Mouse (Mus musculus): ENCODE measurements at regions not wholly inside any gene's neighbourhood (a gene's known extent, or its start where the extent isn't known, plus 50 kb on each side); places are given as distances from the start of the nearest gene placed in this dataset.

DNA sequence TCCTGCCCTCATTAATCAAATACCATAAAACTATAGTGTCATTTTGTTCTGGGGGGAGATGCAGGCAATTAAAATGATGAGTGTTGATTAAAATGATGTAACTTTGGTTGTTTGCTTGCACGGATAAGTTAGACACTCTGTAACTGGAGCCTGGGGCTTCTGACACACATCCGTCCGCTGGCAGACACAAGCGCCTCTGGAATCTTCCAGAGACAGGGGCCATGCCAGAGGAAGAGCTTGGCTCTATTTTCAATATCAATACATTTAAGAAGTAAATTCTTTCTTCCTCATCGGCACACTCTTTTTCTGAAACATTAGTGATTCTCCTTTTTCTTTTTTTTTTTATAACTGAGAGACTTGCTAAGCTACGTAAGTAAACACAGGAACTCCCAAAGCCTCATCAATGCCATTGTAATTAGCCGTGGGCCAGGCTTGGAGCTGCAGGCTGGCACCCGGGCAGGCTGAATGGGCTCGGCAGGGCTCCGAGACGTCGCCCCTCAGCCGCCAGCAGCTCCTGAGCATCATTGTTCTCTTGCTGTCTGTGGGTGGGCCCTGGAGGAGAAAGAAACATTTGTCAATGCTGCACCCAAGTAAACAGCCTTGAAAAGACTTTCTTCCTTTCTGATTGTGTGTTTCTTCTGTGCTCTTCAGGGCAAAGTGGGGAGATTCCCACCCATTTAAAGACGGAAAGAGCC is 151.4 kb upstream of the A230072I06Rik start:
- Histone ChIP-seq H3K4me2 (no peak overlapping the region), H3K36me3 (no peaks in the 10 kb centered on the region), H3K27me3 (peaks cover 31% of the 10 kb centered on the region), H3K9me3 (replicated peaks) (no peaks in the 10 kb centered on the region), H3K27ac (no peak overlapping the region), H3K4me1 (no peaks in the 10 kb centered on the region), H3K4me3 (replicated peaks) (no peak overlapping the region), H3K9ac (no peak overlapping the region)
- 30% methylated on average over 14 of the region's 14 CpGs for WGBS
- ATAC-seq (replicated peaks; ENCODE audit: low FRiP score): no peak

DNA sequence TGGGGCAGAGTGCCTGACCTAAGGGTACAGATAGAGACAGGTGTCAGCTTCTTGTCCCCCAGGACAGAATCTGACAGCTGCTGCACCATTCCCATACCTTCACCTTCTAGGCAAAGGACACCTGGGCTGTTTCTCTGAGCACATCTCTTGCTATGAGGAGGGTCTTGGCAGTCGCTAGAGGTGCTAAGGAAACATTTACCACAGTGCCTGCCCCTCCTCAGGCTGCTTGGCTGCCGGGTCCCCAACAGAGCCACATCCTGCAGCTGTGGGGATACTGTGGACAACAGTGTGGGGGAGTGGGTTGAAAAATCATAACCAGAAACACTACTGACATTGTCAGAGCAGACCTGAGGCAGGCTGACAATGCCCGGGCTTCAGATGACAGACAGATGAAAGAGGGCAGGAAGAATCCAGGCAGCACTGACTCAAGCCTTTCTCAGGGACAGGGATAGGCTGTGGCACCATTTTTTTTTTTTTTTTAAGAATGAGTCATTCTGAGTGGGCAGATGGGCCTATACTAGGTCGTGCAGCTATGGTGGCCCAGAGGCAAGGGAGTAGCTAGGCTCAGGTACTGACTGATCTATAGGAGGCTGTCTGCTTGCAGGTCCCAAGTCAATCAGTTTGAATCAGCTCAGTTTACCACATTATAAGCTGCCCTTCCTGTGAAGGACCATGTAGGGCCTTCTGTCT is 150.7 kb upstream of the A230072I06Rik start:
- no peak for ATAC-seq (replicated peaks; ENCODE audit: low FRiP score)
- Histone ChIP-seq H3K9ac (no peak overlapping the region), H3K9me3 (replicated peaks) (no peaks in the 10 kb centered on the region), H3K4me1 (no peaks in the 10 kb centered on the region), H3K4me2 (no peak overlapping the region), H3K27ac (no peak overlapping the region), H3K27me3 (peaks cover 37% of the 10 kb centered on the region), H3K4me3 (replicated peaks) (no peak overlapping the region), H3K36me3 (no peaks in the 10 kb centered on the region)
- WGBS: 50% methylated on average over 4 of the region's 4 CpGs

DNA sequence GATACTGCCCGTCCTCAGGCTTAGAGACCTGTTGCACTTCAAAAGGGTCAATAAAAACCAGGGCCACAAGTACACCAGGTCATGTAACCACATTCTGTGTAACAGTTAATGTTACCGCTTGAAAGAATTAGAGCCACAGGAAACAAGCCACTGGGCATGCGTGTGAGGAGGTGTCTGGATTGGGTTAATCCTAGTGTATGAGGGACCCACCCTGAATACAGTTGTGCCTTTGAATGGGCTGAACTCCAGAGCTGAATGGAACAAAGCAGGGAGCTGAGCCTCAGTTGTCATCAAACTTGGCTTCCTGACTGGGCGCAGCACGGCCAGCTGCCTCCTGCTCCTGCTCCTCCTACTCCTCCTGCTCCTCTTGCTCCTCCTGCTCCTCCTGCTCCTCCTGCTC is 148.0 kb upstream of the A230072I06Rik start:
- Histone ChIP-seq H3K4me3 (replicated peaks) (no peak overlapping the region), H3K27me3 (peaks cover 54% of the 10 kb centered on the region), H3K4me2 (no peak overlapping the region), H3K36me3 (no peaks in the 10 kb centered on the region), H3K9me3 (replicated peaks) (no peaks in the 10 kb centered on the region), H3K4me1 (no peaks in the 10 kb centered on the region), H3K9ac (no peak overlapping the region), H3K27ac (no peak overlapping the region)
- WGBS: 42% methylated on average over 5 of the region's 5 CpGs
- ATAC-seq (replicated peaks; ENCODE audit: low FRiP score): no peak

DNA sequence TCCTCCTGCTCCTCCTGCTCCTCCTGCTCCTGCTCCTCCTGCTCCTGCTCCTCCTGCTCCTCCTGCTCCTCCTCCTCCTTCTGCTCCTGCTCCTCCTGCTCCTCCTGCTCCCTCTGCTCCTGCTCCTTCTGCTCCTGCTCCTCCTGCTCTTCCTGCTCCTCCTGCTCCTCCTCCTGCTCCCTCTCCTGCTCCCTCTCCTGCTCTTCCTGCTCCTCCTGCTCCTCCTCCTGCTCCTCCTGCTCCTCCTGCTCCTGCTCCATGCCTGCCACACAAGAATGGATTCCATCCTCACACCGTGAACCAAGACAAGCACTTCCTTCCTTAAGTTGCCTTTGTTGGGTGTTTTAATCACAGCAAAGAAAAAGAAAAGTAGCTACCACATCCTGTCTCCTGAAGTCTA is 144.4 kb upstream of the A230072I06Rik start:
- H3K27me3 ChIP-seq: peaks cover 44% of the 10 kb centered on the region
- 44% methylated on average over 1 of the region's 1 CpGs for WGBS
- no peak overlapping the region for H3K9ac ChIP-seq
- H3K27ac ChIP-seq: no peak overlapping the region
- H3K4me1 ChIP-seq: no peaks in the 10 kb centered on the region
- H3K4me3 ChIP-seq (replicated peaks): no peak overlapping the region
- H3K4me2 ChIP-seq: no peak overlapping the region
- no peak for ATAC-seq (replicated peaks; ENCODE audit: low FRiP score)
- H3K36me3 ChIP-seq: no peaks in the 10 kb centered on the region
- no peaks in the 10 kb centered on the region for H3K9me3 ChIP-seq (replicated peaks)

DNA sequence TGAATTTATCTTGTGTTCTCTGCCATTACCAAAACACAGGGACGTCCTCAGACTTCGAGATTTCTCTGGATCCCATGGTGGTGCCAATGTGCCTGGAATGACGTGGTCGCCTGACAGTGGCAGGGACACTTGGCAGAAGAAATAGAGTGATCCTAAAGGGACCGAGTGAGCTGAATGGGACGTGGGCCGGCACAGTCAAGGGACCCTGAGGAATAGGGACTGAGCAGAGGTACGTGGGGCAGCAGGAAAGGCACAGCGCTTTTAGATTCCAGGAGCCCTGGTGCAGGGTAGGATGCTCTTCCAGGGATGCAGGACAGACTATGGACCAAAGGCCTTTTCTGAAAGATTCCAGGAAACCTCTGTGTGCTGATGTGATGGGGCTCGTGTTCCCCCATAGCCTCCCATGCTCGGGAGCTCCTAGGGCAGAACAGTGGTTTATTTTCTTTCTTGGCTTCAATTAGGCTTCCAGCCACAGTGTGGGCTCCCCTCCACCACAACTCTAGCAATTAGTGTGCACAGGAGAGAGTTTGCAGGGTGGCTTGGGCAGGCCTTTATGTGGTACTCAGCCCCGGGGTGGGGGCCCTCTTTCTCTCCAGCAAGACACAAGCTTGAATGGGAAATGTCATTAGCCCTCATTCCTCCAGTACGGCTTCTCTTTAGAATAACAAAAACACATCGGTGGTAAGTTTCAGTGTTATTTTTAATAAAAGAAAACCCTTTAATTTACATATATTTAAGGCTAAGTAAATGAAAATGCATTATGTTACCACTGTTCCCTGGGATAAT is 143.0 kb upstream of the A230072I06Rik start:
- H3K4me3 ChIP-seq (replicated peaks): no peak overlapping the region
- 72% methylated on average over 14 of the region's 14 CpGs for WGBS
- no peak for ATAC-seq (replicated peaks; ENCODE audit: low FRiP score)

DNA sequence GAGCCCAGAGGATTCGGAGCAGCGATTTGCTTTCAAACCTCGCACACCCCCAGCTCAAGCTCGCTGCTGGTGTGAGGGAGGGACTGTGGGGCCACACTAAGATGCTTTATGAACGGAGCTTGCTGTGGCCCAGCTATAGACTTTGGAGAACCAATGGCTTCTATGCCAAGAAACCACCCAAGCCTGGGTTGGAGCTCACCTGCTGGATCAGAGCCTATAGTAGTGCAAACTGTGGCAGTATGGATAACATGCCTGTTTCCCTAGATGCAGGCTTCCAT is 142.5 kb upstream of the A230072I06Rik start:
- Histone ChIP-seq H3K9me3 (replicated peaks) (no peaks in the 10 kb centered on the region), H3K27ac (no peak overlapping the region), H3K27me3 (peaks cover 31% of the 10 kb centered on the region), H3K4me3 (replicated peaks) (no peak overlapping the region), H3K4me1 (0 out of 2 replicates have a peak, but pooled peaks cover 3% of the 10 kb centered on the region), H3K9ac (no peak overlapping the region), H3K36me3 (no peaks in the 10 kb centered on the region), H3K4me2 (no peak overlapping the region)
- no peak for ATAC-seq (replicated peaks; ENCODE audit: low FRiP score)
- 71% methylated on average over 5 of the region's 5 CpGs for WGBS

More for the DNA sequence above, 143.0 kb upstream of the A230072I06Rik start:
- H3K27me3 ChIP-seq: peaks cover 34% of the 10 kb centered on the region
- no peak overlapping the region for H3K27ac ChIP-seq
- H3K4me1 ChIP-seq: 0 out of 2 replicates have a peak, but pooled peaks cover 3% of the 10 kb centered on the region
- no peaks in the 10 kb centered on the region for H3K36me3 ChIP-seq
- H3K4me2 ChIP-seq: no peak overlapping the region
- H3K9ac ChIP-seq: no peak overlapping the region
- H3K9me3 ChIP-seq (replicated peaks): no peaks in the 10 kb centered on the region

DNA sequence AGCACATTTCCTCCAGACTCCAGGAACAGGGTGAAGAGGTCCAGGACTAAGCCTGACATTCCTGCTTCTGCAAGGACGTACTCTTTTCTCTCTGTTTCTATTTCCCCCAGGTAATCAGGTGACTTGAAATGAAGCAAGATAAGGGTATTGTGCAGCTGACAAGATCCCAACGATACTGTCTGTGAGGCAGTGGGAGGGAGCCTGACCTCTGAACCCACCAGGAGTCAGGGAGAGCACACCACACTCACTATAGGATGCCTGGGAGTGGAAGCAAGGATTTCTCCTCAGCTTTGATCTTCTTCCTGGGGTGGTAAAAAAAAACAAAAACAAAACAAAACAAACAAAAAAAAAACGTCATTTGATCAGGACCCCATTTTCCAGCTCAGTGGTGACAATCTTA is 141.1 kb upstream of the A230072I06Rik start:
- no peak overlapping the region for H3K4me3 ChIP-seq (replicated peaks)
- ATAC-seq (replicated peaks; ENCODE audit: low FRiP score): peak; percentile 62; the same call in 1 of the 2 replicates
- no peaks in the 10 kb centered on the region for H3K36me3 ChIP-seq
- no peaks in the 10 kb centered on the region for H3K9me3 ChIP-seq (replicated peaks)
- 0 out of 2 replicates have a peak, but pooled peaks cover 3% of the 10 kb centered on the region for H3K4me1 ChIP-seq
- peaks cover 21% of the 10 kb centered on the region for H3K27me3 ChIP-seq
- H3K27ac ChIP-seq: no peak overlapping the region
- no peak overlapping the region for H3K9ac ChIP-seq
- WGBS: 19% methylated on average over 3 of the region's 3 CpGs
- H3K4me2 ChIP-seq: no peak overlapping the region

DNA sequence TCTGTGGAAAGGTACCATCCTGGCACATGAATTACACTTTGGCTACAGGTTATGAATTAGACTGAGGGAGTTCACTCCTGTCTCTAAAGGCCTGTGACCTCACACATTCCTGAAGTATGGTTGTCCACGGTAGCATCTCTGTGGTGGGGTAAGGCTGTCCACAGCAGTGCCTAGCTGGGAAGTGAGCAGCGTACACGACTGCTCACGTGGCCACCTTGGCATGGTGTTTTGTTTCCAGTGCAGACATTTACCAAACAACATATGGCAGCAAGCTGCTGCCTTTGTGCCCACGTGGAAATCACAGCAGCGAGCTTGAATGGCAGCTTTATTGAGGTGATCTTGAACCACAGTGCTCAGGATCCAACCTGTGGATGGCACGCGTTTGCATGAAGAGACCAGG is 140.7 kb upstream of the A230072I06Rik start:
- Histone ChIP-seq H3K4me3 (replicated peaks) (no peak overlapping the region), H3K9ac (no peak overlapping the region), H3K9me3 (replicated peaks) (no peaks in the 10 kb centered on the region), H3K27ac (no peak overlapping the region), H3K4me1 (0 out of 2 replicates have a peak, but pooled peaks cover 3% of the 10 kb centered on the region), H3K4me2 (no peak overlapping the region), H3K27me3 (peaks cover 16% of the 10 kb centered on the region), H3K36me3 (no peaks in the 10 kb centered on the region)
- ATAC-seq (replicated peaks; ENCODE audit: low FRiP score): no peak
- WGBS: 49% methylated on average over 8 of the region's 8 CpGs

DNA sequence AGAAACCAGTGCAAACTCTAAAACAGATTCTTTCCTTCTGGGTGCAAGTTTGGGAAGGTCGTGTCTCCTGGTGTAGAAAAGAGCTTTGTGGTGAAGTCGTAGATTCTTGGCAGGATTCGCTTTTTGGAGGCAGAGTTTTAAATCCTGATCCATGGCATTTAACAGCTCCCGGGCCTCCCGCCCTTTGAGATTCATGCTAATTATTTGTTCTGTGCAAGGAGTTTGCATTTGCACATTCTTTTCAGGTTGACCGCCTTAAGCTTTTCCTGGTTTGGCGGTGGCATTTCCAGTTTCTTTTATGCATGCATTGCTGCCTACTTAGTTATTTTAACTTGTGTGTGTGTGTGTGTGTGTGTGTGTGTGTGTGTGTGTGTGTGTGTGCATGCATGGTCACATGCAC is 126.9 kb upstream of the A230072I06Rik start:
- 50% methylated on average over 7 of the region's 7 CpGs for WGBS
- no peaks in the 10 kb centered on the region for H3K9me3 ChIP-seq (replicated peaks)

DNA sequence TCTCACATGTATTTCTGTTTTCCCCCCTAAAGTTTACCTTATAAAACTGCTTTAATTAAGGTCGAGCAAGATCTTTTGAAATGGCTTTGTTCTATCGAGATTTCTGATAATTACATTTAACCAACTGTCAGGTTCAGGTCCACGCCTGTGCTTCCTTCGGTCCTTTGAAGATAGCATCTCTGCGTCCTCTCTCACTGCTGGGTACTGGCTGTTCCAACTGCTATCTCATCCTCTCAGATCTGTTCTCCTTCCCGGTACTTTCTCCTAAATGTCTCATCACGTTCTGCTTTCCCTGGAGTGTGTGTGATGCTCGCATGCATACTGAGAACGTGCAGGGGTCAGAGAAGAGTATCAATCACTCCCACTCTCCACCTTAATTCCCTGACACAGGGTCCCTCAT is 125.8 kb upstream of the A230072I06Rik start:
- no peak for ATAC-seq (replicated peaks; ENCODE audit: low FRiP score)
- H3K27me3 ChIP-seq: 0 out of 2 replicates have a peak, but pooled peaks cover 4% of the 10 kb centered on the region
- WGBS: 60% methylated on average over 9 of the region's 9 CpGs
- H3K4me1 ChIP-seq: peaks cover 9% of the 10 kb centered on the region
- H3K9me3 ChIP-seq (replicated peaks): no peaks in the 10 kb centered on the region
- no peak overlapping the region for H3K4me2 ChIP-seq
- no peak overlapping the region for H3K4me3 ChIP-seq (replicated peaks)
- no peaks in the 10 kb centered on the region for H3K36me3 ChIP-seq
- H3K9ac ChIP-seq: no peak overlapping the region
- H3K27ac ChIP-seq: no peak overlapping the region

More for the DNA sequence above, 126.9 kb upstream of the A230072I06Rik start:
- Histone ChIP-seq H3K4me3 (replicated peaks) (no peak overlapping the region), H3K4me2 (no peak overlapping the region), H3K4me1 (peaks cover 9% of the 10 kb centered on the region), H3K27me3 (0 out of 2 replicates have a peak, but pooled peaks cover 4% of the 10 kb centered on the region), H3K27ac (no peak overlapping the region), H3K36me3 (no peaks in the 10 kb centered on the region), H3K9ac (no peak overlapping the region)
- ATAC-seq (replicated peaks; ENCODE audit: low FRiP score): no peak

DNA sequence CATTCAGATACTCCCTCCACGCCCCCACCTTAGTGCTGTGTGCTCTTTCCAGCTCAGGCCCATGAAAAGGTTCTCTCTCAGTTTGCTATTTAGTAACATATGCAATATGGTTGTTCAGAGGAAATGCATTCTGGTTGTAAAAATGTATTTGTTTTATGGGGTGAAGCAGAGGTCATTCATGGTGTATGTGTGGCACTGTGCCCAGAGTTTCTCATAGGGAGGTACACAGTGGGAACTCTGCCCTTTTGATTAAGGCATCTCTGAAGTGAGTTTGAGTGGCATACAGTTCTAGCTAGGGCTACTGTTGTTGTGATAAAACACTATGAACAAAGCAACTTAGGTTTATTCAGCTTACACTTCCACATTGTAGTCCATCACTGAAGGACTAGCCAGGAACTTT is 121.7 kb upstream of the A230072I06Rik start:
- Histone ChIP-seq H3K4me2 (no peak overlapping the region), H3K9ac (no peak overlapping the region), H3K4me3 (replicated peaks) (no peak overlapping the region), H3K27ac (no peak overlapping the region), H3K4me1 (peaks cover 7% of the 10 kb centered on the region), H3K36me3 (no peaks in the 10 kb centered on the region), H3K9me3 (replicated peaks) (no peaks in the 10 kb centered on the region), H3K27me3 (peaks cover 10% of the 10 kb centered on the region)
- 88% methylated on average over 1 of the region's 1 CpGs for WGBS
- no peak for ATAC-seq (replicated peaks; ENCODE audit: low FRiP score)

DNA sequence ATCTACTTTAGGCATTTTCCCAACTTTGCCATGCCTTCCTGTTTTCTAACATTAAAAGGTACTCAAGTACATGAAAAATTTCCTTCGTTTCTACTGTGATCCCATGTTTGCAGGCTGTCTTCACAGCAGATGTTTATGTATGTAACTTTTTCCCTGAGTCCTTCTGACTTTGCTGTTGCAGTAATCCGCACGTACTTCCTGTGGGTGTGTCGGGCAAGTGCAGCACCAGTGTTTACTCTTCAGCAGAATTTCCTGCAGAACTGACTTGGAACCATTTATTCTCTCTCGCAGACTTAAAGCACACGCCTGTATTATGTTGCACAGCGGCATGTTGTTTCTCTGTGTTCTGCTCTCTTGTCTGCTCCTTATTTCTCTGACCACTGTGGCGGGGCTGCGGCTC is 120.4 kb upstream of the A230072I06Rik start:
- H3K27me3 ChIP-seq: peaks cover 17% of the 10 kb centered on the region
- 85% methylated on average over 9 of the region's 9 CpGs for WGBS
- peaks cover 7% of the 10 kb centered on the region for H3K4me1 ChIP-seq
- no peaks in the 10 kb centered on the region for H3K9me3 ChIP-seq (replicated peaks)
- no peak overlapping the region for H3K4me2 ChIP-seq
- no peak overlapping the region for H3K9ac ChIP-seq
- H3K27ac ChIP-seq: no peak overlapping the region
- no peaks in the 10 kb centered on the region for H3K36me3 ChIP-seq
- H3K4me3 ChIP-seq (replicated peaks): no peak overlapping the region
- no peak for ATAC-seq (replicated peaks; ENCODE audit: low FRiP score)

Measured in kidney, embryonic 15.5 days (tissue).